Mouse (Mus musculus): ENCODE measurements around the gene Sprr2a2.
"Not testable (repeated sequence)": the region's sequence is repeated elsewhere in the genome, so short reads cannot be mapped to it uniquely, and the experiment has no call there.

DNA sequence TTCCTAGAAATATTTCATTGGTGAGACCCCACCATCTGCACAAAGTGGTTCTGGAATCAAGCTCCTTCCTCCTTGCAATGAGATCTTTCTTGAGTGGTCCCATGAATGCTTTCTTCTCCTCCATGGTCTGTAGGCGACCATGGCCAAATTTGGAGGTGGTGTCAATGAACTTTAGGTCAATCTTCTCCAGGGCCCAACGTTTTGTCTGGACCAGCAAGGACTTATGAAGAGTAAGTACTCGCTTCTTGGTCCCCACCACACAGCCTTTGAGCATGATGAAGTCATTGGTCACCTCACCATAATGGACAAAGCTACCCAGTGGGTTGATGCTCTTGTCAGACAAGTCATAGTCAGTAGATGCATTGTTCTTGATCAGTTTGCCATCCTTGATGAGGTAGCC, 11.7 kb downstream of the Sprr2a2 start:
- TF ChIP-seq CTCF, POLR2A (IDR thresholded peaks at IDR 0.05; ENCODE audit: insufficient read depth, low read depth, low read length): not testable (repeated sequence)

Data from olfactory bulb, adult 2 months (tissue).